In genomic region chr3:145950034-145950814, GRCm38 (mm10) we compare ENCODE assay signal across 8 mouse cellular contexts. TPM values are rescaled to one million over a fixed set of nuclear protein-coding genes. Genes with fewer than 3 reads are reported as not detected.
A peak's percentile ranks its signal among the peaks of the same experiment; 100 is the strongest.
DNase-seq lines count a peak whose midpoint lies in the region; ATAC-seq lines count a peak whose summit lies in the region.

No protein-coding gene starts in this region.

- no peak overlapping the region for H3K27ac ChIP-seq in intestine, embryonic 14.5 days (ENCODE audit: low read depth)
- H3K27ac ChIP-seq in stomach, embryonic 15.5 days: no peak overlapping the region

- ATAC-seq in intestine, embryonic 14.5 days (replicated peaks; ENCODE audit: low FRiP score, low TSS enrichment, low read depth): peak; percentile 70
- peak; percentile 66 for ATAC-seq in stomach, embryonic 15.5 days (ENCODE audit: insufficient read depth, low FRiP score, low read depth)

- WGBS in intestine, embryonic 14.5 days: 10% methylated on average over 15 of the region's 15 CpGs
- WGBS in stomach, embryonic 15.5 days: 9% methylated on average over 15 of the region's 15 CpGs

- H3K36me3 ChIP-seq in intestine, embryonic 14.5 days (ENCODE audit: control insufficient read depth, insufficient read depth, low read length): peaks cover 2% of the 10 kb centered on the region
- no peaks in the 10 kb centered on the region for H3K36me3 ChIP-seq in stomach, embryonic 15.5 days

- intact Hi-C loops in gastrocnemius, postnatal 36 days (cut with DNase I): loop anchor here (5.0 kb wide), 1 partner anchor 222 kb away; no protein-coding TSS in a partner anchor
- intact Hi-C loops in left cerebral cortex, postnatal 36 days (cut with DNase I): loop anchor here (1.0 to 5.0 kb wide), 2 partner anchors 107 to 227 kb away; no protein-coding TSS in a partner anchor

- no peak overlapping the region for H3K9ac ChIP-seq in intestine, embryonic 14.5 days (ENCODE audit: low read length)
- H3K9ac ChIP-seq in stomach, embryonic 15.5 days: no peak overlapping the region

- H3K27me3 ChIP-seq in intestine, embryonic 14.5 days (replicated peaks; ENCODE audit: control insufficient read depth, insufficient read depth, low read length): no peaks in the 10 kb centered on the region
- no peaks in the 10 kb centered on the region for H3K27me3 ChIP-seq in stomach, embryonic 15.5 days (replicated peaks)

- H3K9me3 ChIP-seq in intestine, embryonic 14.5 days (ENCODE audit: control insufficient read depth, low read length): no peaks in the 10 kb centered on the region
- H3K9me3 ChIP-seq in stomach, embryonic 15.5 days: no peaks in the 10 kb centered on the region

- H3K4me2 ChIP-seq in intestine, embryonic 14.5 days (ENCODE audit: low read length): peak overlapping the region; percentile 24
- peak overlapping the region; percentile 50 for H3K4me2 ChIP-seq in stomach, embryonic 15.5 days

- no peaks in the 10 kb centered on the region for H3K4me1 ChIP-seq in intestine, embryonic 14.5 days (replicated peaks; ENCODE audit: control insufficient read depth, insufficient read depth, low read length)
- peaks cover 5% of the 10 kb centered on the region for H3K4me1 ChIP-seq in stomach, embryonic 15.5 days

- DNase-seq in gastrocnemius, adult 18-20 months (ENCODE audit: low spot score): peak; percentile 40
- DNase-seq in gastrocnemius, postnatal 36 days: no peak
- DNase-seq in cerebellum, postnatal 10 days: peak; percentile 63 to 68
- peak; percentile 30 to 39 for DNase-seq in frontal cortex, postnatal 14 days (ENCODE audit: low spot score in 2 of 2)
- DNase-seq in intestine, embryonic 14.5 days (ENCODE audit: low spot score): peak; percentile 75
- peak; percentile 57 for DNase-seq in left cerebral cortex, postnatal 36 days (ENCODE audit: low spot score in 2 of 2)
- peak; percentile 74 for DNase-seq in mesoderm, embryonic 11.5 days (ENCODE audit: low read depth, low spot score)

- peak overlapping the region; percentile 10; the same call in 1 of the 2 replicates for H3K4me3 ChIP-seq in intestine, embryonic 14.5 days (ENCODE audit: low read depth, low read length)
- H3K4me3 ChIP-seq in stomach, embryonic 15.5 days (replicated peaks): peak overlapping the region; percentile 19

RNA-seq across cellular contexts. Expression of gene 2410004B18Rik, which starts 12.4 kb away (rescaled TPM):
- 10 to 100 TPM; 17.3 to 19.5 TPM for total RNA-seq in gastrocnemius, adult 18-20 months (2021)
- 10 to 100 TPM; 17.2 to 18.0 TPM for total RNA-seq in gastrocnemius, postnatal 36 days (2021)
- polyA plus RNA-seq in intestine, embryonic 14.5 days (2014; fragmentation: Nextera tagmentation; extraction: Ambion mirVana): 46.2 and 50.7 TPM in 2 replicates
- 10 to 100 TPM; 36.8 to 44.5 TPM for total RNA-seq in left cerebral cortex, postnatal 36 days (2021)
- polyA plus RNA-seq in stomach, embryonic 15.5 days (2015; fragmentation: Nextera tagmentation; extraction: Ambion mirVana): 47.6 and 49.0 TPM in 2 replicates

RNA-seq across cellular contexts. Expression of gene Bcl10, which starts 27.6 kb away (rescaled TPM):
- total RNA-seq in gastrocnemius, adult 18-20 months (2021): 1 to 10 TPM; 9.4 to 9.7 TPM
- 10 to 100 TPM in 1 of 2 experiments, 1 to 10 TPM in 1; 8.5 to 10.0 TPM for total RNA-seq in gastrocnemius, postnatal 36 days (2021)
- 52.9 and 53.5 TPM in 2 replicates for polyA plus RNA-seq in intestine, embryonic 14.5 days (2014; fragmentation: Nextera tagmentation; extraction: Ambion mirVana)
- 10 to 100 TPM; 12.1 to 14.8 TPM for total RNA-seq in left cerebral cortex, postnatal 36 days (2021)
- 50.4 and 51.3 TPM in 2 replicates for polyA plus RNA-seq in stomach, embryonic 15.5 days (2015; fragmentation: Nextera tagmentation; extraction: Ambion mirVana)

RNA-seq across cellular contexts. Expression of gene Syde2, which starts 37.4 kb away (rescaled TPM):
- total RNA-seq in gastrocnemius, adult 18-20 months (2021): under 1 TPM; 0.73 to 0.93 TPM
- total RNA-seq in gastrocnemius, postnatal 36 days (2021): under 1 TPM; 0.79 to 0.82 TPM
- polyA plus RNA-seq in intestine, embryonic 14.5 days (2014; fragmentation: Nextera tagmentation; extraction: Ambion mirVana): 3.9 TPM in 2 replicates
- 1 to 10 TPM; 3.1 to 3.5 TPM for total RNA-seq in left cerebral cortex, postnatal 36 days (2021)
- 2.0 and 2.1 TPM in 2 replicates for polyA plus RNA-seq in stomach, embryonic 15.5 days (2015; fragmentation: Nextera tagmentation; extraction: Ambion mirVana)

Comparison
In these comparisons a context has a peak if more than half of its experiments do, and no peak if none do; other contexts are left out.
1. DNase-seq: peak in gastrocnemius, adult 18-20 months (single experiment), cerebellum, postnatal 10 days (2 of 2), frontal cortex, postnatal 14 days (2 of 2), intestine, embryonic 14.5 days (single experiment), left cerebral cortex, postnatal 36 days (2 of 2) and mesoderm, embryonic 11.5 days (single experiment); none in gastrocnemius, postnatal 36 days (0 of 2).